Mouse (Mus musculus): ENCODE data around the gene Dalrd3. TPM values are rescaled to one million over a fixed set of nuclear protein-coding genes. Genes with fewer than 3 reads are reported as not detected.

Gene Dalrd3
- 10 to 100 TPM; 42.3 to 51.9 TPM for total RNA-seq (2021)
- long read RNA-seq, experiment 1, transcript Dalrd3-201 (12 exons, 1,746 nt), result major isoform, 37 of 60 reads
- long read RNA-seq, experiment 1, partial matches to known transcripts, result 8 of 60 reads
- long read RNA-seq, experiment 1, other reads (novel, unspliced or antisense), result 15 of 60 reads
- long read RNA-seq, experiment 2, transcript Dalrd3-201 (12 exons, 1,746 nt), result major isoform, 21 of 35 reads
- long read RNA-seq, experiment 2, partial matches to known transcripts, result 4 of 35 reads
- long read RNA-seq, experiment 2, other reads (novel, unspliced or antisense), result 10 of 35 reads

DNA sequence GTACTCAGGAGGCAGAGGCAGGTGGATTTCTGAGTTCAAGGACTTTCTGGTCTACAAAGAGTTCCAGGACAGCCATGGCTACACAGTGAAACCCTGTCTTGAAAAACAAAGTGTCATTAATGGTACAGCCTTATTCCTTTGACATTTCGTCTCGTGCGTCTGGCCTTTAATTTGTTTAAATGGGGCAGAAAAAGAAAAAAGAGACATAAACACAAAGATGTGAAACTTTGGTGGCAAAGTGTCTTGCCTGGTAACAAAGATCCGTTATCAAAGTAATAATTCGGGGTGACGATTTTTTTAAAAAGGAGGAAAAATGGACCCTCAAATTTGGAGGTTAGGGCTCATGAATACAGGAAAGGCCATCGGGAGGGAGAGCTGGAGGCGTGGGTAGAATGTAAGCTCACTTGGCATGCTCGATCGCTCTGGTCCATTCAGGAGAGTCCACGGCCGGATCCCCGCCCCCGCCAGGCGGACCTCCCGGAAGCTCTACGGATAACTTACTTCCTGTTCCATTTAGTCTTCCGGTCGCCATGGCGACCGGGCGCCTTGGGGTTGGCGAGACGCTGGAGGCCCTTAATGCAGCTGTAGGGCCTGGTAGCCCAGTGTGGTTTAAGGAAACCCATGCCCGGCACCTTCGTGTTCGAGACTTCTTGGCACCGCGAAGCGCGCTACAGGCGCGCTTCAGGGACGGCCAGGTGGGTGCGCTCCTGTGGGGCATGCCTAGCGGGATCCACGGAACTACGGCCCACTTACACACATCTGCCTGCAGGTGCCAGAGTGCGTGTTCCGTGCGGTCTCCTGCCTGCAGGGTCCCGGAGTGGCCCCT, at the start of gene Dalrd3:
Dalrd3 (plus strand) TSS at position 506 of the 826 bp plus-strand sequence.
- DNase-seq, result peak; percentile 94

DNA sequence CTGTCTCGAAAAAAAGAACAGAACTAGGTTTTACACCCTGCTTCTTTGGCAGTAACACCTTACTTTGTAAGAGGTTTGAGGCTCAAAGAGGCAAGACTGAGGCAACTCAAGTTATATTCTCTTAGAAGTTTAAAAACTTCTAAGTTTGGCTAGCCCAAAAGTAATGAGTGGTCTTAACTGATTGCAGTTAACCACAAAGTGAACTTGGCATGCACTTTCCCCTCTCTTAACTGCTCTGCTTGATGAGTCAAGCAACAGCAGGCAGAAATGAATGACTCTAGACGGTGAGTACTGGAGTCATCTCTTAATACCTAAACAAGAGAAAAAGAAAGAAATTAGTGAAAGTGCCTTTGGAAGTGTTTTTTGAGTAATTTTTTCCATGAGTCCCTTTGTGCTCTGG, 48.1 kb upstream of the Dalrd3 start:
- no peak for DNase-seq

DNA sequence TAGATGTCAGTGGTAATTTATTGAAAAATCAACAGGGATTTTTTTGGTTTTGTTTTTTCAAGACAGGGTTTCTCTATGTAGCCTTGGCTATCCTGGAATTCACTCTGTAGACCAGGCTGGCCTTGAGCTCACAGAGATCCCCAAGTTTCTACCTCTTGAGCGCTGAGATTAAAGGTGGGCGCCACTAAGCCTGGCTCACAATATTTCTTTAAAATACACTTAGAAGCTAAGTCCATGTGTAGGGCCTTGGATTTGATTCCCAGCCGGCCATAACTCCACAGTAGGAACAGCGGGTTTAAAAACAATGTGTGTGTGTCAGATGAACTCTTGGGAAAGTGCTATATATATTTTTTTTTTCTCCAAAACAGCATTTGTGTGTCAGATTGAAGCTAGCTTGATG, 46.3 kb upstream of the Dalrd3 start:
- no peak for DNase-seq

DNA sequence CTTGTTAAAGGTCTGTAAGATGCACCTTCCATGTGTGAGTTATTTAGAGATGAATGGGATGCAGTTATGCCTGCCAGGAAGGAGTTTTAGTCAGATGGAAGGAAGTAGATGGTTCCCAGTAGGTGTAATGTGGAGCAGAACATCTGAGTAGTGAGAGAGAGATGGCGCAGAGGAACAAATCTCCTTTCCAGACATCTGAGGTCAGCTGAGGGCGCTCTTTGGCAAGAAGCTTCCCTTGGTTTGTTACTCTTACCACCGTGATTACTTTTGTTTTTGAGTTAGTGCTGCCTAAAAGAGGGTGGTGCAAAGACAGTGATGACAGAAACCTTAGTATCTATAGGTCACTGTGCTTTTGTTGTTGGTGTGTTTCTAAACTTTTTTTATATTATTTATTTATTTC, 44.3 kb upstream of the Dalrd3 start:
- DNase-seq, result peak; percentile 37

DNA sequence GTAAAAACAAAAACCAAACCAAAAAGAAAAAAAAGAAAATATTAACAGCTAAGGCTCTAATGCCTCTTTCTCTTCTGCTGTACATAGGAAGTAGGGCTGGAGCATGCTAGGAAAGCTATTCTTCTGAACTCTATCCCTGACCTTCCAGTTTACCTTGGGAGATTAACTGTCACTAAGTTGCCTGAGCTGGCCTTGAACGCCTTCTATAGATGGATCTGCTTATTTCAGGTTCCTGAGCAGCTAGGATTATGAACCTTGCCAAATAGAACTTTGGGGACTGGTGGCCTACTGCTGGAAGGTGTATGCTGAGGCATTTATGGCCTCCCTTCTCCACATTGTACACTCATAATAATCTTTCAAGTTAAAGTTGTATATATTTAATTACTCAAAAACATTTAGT, 38.7 kb upstream of the Dalrd3 start:
- no peak for DNase-seq

DNA sequence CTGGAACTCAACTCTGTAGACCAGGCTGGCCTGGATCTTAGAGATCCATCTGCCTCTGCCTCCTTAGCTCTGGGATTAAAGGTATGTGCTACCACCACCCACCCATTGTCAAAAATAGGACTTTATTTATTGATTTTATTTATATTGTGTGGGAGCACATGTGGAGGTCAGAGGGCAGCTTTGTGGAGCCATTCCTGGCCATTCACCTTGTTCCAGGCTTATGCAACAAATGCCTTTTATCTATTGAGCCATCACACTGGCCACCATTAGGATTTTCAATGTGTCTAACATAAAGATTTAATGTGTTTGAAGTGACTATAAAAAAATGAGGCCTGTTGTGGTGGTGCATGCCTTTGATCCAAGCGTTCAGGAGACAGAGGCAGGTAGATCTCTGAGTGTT, 38.2 kb upstream of the Dalrd3 start:
- DNase-seq, result no peak

DNA sequence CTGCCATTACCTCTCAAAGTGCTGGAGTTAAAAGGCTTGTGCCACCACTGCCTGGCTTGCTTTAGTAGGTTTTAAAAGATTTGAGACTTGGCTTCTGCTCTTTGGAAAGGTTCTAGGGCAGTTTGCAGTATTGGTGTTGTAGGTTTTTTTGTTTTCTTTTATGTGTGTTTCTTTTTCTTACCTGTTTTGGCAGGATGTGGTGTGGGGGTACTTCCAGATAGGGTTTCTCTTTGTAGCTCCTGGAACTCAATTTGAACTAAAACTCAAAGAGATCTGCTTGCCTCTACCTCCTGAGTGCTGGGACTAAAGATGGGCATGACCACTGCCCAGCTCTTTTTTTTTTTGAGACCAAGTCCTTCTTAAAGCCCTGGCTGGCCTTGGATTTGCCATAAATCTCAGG, 28.8 kb upstream of the Dalrd3 start:
- no peak for DNase-seq

DNA sequence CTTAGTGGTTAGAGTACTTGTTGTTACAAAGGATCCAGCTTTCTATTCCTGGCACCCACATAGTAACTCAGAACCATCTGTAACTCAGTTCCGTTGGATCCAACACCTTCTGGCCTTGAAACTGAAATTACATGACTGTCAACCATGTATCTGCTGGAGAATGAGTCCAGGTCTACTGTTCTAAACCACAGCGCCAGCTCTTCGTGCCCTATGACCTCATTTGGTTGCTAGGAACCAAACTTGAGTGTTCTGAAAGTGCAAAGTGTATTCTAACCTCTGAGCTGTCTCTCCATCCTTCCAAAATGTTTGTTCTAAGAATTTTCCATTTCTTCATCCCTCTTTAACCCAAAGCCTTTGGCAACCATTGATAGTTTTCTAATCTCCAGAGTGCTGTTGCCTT, 23.7 kb upstream of the Dalrd3 start:
- DNase-seq, result no peak

DNA sequence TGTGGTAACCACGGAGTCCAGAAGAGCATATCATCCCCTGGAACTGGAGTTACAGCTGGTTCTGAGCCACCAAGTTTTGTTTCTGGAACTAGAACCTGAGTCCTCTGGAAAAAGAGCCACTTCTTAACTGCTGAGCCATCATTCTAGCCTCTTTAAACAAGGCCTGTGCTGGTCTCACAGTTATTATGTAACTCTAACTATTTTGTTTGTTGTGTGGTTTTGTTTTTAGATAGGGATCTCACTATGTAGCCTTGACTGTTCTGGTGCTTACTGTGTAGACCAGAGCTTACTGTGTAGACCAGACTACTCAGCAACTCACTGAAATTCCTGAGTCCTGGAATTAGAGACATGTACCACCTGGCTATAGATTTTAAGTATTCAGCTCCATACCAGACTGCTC, 22.8 kb upstream of the Dalrd3 start:
- no peak for DNase-seq

DNA sequence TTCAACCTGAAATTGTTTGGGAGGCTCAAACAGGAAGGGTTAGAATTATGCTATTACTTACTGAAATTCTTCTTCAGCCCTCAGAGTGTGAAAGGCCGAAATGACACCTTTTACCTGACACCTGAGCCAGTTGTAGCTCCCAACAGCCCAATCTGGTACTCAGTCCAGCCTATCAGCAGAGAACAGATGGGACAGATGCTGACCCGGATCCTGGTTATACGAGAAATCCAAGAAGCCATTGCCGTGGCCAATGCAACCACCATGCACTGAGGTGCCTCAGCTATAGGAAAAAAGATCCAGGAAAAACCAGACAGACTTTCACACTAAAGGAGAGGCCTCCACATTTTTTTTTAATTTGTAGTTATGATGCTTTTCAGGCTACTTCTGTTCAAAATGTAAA, 10.5 kb upstream of the Dalrd3 start:
- DNase-seq, result no peak

DNA sequence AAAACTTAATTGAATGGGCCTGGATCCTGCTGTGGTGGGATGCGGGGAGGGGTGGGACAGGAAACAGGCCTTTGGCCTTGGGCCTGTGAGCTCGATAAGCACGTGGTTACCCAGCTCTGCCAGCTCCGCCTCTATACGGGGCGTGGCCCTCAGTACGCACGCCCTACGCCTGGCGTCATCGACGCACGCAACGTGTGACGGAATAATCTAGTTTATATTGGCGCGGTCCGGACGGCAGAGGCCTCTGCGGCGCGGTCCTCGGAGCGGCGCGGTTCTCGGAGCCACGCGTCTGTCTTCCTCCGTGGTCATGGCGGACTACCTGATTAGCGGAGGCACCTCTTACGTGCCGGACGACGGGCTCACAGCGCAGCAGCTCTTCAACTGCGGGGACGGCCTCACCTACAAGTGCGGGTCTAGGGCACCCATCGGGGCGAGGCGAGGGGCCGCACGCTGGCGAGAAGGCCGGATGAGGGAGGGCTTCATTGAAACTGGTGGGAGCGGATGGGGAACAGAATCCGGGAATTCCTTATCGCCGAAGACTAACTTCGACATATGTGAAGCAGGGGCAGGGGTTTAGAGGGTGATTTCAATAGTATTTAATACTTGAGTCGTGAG, 9.4 kb upstream of the Dalrd3 start, which contains the start of gene Impdh2:
Impdh2 (plus strand) TSS at position 60 of the 615 bp plus-strand sequence.
- peak; percentile 97 for DNase-seq

DNA sequence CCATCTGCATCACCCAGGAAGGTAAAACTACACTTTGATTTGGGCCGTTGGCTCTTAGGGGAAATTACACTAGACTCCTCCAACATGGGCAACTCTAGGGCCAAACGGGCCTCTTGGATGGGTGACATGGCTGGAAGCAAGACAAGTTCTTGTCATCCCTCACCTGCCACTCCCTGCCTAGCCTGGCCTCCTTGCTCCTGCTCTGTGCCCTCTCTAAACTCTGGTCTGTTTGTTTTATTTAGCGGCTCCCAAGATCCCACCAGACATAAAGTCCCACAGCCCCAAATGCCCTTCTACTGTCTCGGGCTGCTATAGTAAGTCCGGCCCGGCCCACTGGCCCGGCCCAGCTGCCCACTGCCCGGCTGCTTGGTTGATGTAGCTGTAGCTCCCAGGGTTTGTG, 6.0 kb upstream of the Dalrd3 start:
- DNase-seq, result no peak

DNA sequence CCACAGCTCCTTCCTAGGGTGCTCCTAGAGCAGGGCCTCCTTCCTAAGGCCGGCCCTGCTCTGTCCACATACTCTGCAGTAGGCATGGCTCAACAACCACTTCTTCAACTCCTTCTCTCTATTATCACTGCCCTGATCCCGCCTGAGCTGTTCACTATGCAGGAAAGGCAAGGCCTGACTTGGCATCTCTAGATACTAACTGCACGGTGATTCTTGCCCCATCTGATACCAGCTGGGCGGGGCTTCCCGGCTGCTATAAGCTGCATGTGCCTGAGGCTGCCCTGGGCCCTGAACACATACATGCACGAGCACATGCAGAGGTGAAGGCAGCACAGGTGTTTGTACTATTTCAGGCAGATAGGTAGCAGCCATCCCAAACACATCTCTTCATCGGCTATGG, 5.6 kb upstream of the Dalrd3 start:
- DNase-seq, result no peak

DNA sequence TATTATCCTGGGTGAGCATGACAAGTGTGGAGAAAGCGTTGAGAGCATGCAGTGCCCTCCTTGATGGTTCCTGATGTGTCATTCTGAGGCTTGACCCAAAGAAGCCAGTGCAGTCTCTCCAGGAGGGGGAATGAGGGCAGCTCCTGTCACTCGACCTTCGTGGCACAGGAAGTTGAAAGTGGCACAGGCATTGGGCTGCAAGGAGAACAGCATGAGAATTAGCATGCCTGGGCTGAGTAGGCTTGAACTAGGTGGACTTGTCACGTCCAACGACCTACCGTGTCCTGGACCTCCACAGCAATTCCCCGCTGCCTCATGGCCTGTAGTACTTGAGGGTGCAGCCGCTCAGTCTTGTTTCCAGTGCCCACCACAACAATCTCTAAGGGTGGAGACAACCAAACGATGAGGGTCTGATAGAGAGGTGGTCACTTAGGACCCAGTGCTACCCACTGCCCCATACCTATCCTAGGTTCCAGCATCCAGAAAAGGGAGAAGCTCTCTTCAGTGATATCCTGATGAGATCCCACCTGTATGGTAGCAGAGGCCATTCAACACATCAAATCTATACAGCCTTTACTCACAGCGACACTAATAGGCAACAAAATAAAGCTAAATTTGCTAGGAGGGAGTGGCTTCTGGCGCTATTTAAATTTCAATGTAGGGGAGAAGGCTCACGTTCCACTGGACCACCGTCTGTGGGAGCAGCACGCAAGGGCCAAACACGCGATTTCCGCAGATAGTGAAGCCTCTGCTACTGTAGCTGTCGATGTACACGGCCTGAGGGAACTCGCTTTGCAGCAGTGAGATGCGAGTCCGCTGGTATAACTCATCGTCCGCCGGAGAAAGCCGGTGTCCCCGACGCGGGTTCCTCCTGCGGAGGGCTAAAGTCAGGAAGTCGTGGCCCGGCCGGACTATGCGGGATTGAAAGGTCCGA, 3.5 kb upstream of the Dalrd3 start:
- DNase-seq, result no peak

DNA sequence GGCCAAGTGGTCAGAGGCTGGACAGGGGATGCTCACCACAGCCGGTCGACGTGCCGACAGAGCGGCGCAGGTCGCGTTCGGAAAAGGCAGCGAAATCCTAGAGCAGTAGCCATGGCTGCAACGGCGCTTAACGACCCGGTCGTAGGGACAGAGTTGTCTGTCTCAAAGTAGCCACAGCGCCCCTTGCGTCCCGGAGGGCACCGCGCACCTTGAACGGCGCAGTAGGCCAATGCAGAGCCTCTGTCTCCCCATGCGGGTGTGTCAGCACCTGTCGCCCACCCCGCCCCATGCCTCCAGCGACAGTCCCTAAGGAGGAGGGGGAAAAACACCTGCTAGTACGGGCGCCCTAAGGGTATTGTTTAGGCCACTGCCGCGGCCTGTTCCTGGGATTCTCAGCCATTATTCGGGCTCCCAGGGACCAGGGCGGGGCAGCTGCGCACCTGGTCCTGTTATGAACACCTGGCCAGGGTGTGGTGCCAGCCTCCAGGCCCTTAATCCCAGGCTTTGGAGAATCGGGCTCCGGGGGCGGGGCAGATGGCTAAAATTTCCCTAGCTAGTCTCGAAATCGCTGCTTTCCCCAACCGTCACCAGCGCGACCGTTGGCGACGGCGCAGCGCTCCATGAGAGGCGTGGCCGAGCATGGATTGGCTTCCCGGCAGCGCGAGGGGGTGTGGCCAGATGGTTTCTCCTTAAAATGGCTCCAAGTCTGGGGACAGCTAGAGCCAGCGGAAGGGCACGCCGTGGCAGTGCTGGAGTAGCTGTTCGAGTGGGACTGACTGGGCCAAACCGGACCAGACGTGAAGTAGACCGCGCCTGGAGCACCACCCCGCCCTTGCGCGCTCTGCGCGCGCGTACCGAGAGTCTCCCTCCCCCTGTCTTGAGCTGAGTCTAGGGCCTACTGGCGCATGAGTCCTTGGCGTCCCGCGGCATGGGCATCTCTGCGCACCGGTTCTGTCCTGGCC, 2.6 kb upstream of the Dalrd3 start, which contains the start of gene Ndufaf3:
Ndufaf3 (minus strand) TSS at position 620 of the 962 bp plus-strand sequence.
- peak; percentile 98 for DNase-seq

DNA sequence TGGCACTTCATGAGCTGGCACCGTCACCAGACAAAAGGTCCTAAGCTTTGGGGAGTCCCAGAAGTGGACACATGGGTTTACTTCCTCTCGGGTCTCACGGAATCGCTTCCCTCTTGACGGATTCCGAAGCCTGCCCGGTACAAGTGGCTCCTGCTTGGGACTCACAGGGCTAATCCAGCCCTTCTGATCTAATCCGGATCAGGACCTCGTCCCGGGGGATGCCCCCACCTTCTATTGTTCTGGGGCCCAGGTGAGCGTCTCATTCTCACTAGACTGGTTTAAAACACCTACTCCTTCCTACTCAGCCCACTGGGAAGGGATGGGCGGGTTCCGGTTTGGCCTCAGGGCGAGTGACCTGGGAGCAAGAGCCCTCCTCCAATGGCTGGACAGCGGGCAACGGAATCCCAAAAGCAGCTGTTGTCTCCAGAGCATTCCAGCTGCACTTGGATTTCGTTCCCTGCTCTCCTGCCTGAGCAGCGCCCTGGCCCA, 1.7 kb upstream of the Dalrd3 start:
- DNase-seq, result no peak

DNA sequence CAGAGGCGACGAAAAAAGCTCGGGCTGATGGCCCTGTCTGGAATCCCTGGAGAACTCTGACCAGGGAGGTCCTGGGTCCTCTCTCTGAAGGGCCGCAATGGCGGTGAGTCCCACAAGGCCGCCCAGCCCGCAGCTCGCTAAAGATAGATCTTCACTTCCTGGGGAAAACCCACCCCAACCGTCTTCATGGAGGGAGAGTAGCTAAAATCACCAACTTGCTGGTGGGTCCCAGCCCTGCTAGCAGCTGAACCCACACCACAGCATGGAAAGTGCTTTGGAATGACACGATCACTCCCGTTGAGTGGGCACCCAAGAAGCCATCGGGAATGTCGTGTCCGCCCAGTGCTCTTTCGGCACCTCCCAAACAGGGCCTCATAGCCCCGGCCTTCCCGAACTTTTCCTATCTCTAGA, 1.2 kb upstream of the Dalrd3 start:
- DNase-seq, result no peak

DNA sequence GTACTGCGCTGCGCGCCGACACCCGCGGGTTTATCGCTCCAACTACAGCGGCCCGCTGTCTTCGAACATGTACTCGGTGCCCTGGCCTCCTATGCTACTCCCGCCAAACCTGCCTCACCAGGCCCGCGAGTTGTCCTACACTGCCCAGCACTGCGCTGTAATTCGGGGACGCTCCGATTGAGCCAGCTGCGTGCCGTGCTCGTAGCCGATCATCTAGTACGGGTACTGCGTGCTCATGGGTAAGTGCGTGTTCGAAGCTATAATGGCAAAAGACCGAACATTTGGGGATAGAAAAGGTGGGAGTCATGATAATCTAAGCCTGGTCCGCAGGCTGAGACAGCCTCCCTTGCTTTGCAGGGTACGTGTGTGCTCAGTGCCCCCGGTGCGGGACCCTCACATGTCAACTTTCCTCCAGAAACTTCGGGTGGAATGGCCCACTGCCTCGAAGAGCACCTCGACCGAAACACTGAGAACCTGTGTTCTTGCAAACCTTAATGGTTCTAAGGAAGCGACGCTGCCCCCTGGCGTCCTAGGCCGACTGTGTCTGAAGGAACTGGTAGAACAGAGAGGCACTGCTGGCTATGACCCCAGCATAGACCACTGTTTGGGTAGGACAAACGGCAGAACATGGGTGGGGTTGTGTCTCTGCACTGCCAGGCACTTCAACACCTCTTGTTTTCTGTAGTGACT, 666 bp downstream of the Dalrd3 start:
- DNase-seq, result peak; percentile 89

DNA sequence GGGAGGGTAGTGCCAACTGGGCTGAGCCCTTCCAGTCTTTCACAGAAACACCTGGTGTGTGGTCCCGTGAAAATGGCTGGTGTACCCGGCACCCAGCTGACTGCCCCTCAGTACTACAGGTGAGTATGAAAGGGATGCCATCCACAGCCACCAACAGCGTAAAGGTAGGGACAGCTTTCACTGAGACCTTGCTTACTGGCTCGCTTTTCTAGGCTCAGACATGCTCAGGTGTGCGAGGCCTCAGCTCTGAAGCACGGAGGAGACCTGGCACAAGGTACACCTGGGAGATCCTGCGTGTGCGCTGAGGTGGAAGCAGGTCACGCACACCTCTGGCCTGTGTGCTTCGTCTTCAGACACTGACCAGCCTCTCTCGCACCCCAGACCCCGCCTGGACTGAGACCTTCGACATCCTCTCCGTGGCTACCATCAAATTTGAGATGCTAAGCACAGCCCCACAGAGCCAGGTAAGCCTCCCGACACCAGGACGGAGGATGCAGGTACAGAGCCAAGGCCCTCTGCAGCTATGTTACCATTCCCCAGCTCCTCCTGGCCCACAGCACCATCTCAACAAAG, 1.8 kb downstream of the Dalrd3 start:
- DNase-seq, result no peak

DNA sequence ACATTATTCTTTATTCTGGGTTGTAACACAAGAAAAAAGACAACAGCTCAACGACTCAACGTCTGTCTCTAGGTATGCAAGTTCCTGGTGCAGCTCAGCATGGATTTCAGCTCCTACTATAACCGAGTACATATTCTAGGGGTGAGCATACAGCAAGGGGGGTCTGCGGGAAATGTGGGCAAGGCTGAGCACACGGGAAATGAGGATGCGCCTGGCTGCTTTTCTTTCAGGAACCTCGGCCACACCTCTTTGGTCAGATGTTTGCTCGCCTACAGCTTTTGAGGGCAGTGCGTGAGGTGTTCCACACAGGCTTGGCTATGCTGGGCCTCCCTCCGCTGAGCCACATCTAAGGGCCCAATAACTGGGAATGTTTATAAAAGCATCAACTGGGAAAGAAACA, 2.6 kb downstream of the Dalrd3 start:
- no peak for DNase-seq
